Mouse (Mus musculus) heart, embryonic 12.5 days (tissue): ENCODE measurements around the gene Dmc1. TPM values are rescaled to one million over a fixed set of nuclear protein-coding genes. Genes with fewer than 3 reads are reported as not detected.

Experiments
- ATAC-seq: fragments of 200-750 bp; cut with Nextera tagmentation; 2 replicates; pipeline ENCODE4 v1.8.0; 2017; ENCODE audit warnings: moderate TSS enrichment, moderate library complexity; ENCODE audit not compliant: insufficient number of reproducible peaks, low FRiP score
- H3K27ac ChIP-seq: fragments of 300-500 bp; sonication (generic); 2 replicates; pipeline ENCODE4 v1.5.1; 2016; ENCODE audit warnings: mild to moderate bottlenecking, moderate library complexity; ENCODE audit not compliant: poor library complexity, severe bottlenecking
- H3K27me3 ChIP-seq: fragments of 300-500 bp; sonication (generic); replicated peaks from 2 replicates; pipeline ENCODE4 v1.6.1; 2016; ENCODE audit warnings: mild to moderate bottlenecking, moderate library complexity
- H3K36me3 ChIP-seq: fragments of 300-500 bp; sonication (generic); 2 replicates; pipeline ENCODE4 v1.6.1; 2016; ENCODE audit warnings: mild to moderate bottlenecking, moderate library complexity
- H3K4me1 ChIP-seq: fragments of 300-500 bp; sonication (generic); replicated peaks from 2 replicates; pipeline ENCODE4 v1.6.1; 2016; ENCODE audit warnings: mild to moderate bottlenecking
- H3K4me2 ChIP-seq: fragments of 300-500 bp; sonication (generic); 2 replicates; pipeline ENCODE4 v1.6.1; 2016; ENCODE audit warnings: mild to moderate bottlenecking, moderate library complexity
- H3K4me3 ChIP-seq: fragments of 300-500 bp; sonication (generic); 2 replicates; pipeline ENCODE4 v1.5.1; 2016; ENCODE audit warnings: mild to moderate bottlenecking
- H3K9ac ChIP-seq: fragments of 300-500 bp; sonication (generic); 2 replicates; pipeline ENCODE4 v1.6.1; 2016; ENCODE audit warnings: mild to moderate bottlenecking, moderate library complexity
- H3K9me3 ChIP-seq: fragments of 300-500 bp; sonication (generic); replicated peaks from 2 replicates; pipeline ENCODE4 v1.6.1; 2016; ENCODE audit warnings: mild to moderate bottlenecking, moderate library complexity
- WGBS: fragments of 180-500 bp; shearing (Covaris S2); methylation state at CpG from one replicate; pipeline ENCODE4 v1.1.7; 2016; 5-methylcytosine and 5-hydroxymethylcytosine counted together
- polyA plus RNA-seq: library from polyadenylated mRNA; unstranded; fragments of >200 nt; fragmentation: Nextera tagmentation; extraction: Ambion mirVana; gene quantifications from 2 replicates; pipeline ENCODE4 v1.2.1, GENCODE M21; 2016

Dmc1 gene
- polyA plus RNA-seq, 1 experiment from 2014 or later: 1.8 TPM

- Histone ChIP-seq H3K9me3 (no peaks in the 10 kb centered on the region), H3K27me3 (no peaks in the 10 kb centered on the region), H3K4me2 (no peak overlapping the region), H3K36me3 (peaks cover 86% of the 10 kb centered on the region), H3K4me3 (no peak overlapping the region), H3K27ac (no peak overlapping the region), H3K4me1 (no peaks in the 10 kb centered on the region), H3K9ac (no peak overlapping the region)
- WGBS: 74% methylated on average over 5 of the region's 5 CpGs
- no peak for ATAC-seq
Measured at GRCm38 (mm10) chr15:79527991-79528639, 76.8 kb downstream of the Dmc1 start.

GRCm38 (mm10) chr15:79527192-79527591 is 77.7 kb downstream of the Dmc1 start:
- Histone ChIP-seq H3K4me1 (no peaks in the 10 kb centered on the region), H3K27ac (no peak overlapping the region), H3K9ac (no peak overlapping the region), H3K27me3 (no peaks in the 10 kb centered on the region), H3K4me2 (no peak overlapping the region), H3K9me3 (no peaks in the 10 kb centered on the region), H3K36me3 (peaks cover 86% of the 10 kb centered on the region), H3K4me3 (no peak overlapping the region)
- WGBS: 81% methylated on average over 4 of the region's 4 CpGs
- ATAC-seq: no peak

GRCm38 (mm10) chr15:79525979-79526768 is 78.7 kb downstream of the Dmc1 start:
- H3K27me3 ChIP-seq: no peaks in the 10 kb centered on the region
- peaks cover 77% of the 10 kb centered on the region for H3K36me3 ChIP-seq
- H3K9ac ChIP-seq: no peak overlapping the region
- H3K4me2 ChIP-seq: no peak overlapping the region
- H3K27ac ChIP-seq: no peak overlapping the region
- H3K4me1 ChIP-seq: no peaks in the 10 kb centered on the region
- H3K4me3 ChIP-seq: no peak overlapping the region
- H3K9me3 ChIP-seq: no peaks in the 10 kb centered on the region
- WGBS: 60% methylated on average over 9 of the region's 9 CpGs
- ATAC-seq: no peak

GRCm38 (mm10) chr15:79525564-79525963 is 79.3 kb downstream of the Dmc1 start:
- no peaks in the 10 kb centered on the region for H3K9me3 ChIP-seq
- H3K4me1 ChIP-seq: no peaks in the 10 kb centered on the region
- no peak overlapping the region for H3K4me3 ChIP-seq
- H3K27me3 ChIP-seq: no peaks in the 10 kb centered on the region
- no peak overlapping the region for H3K4me2 ChIP-seq
- H3K36me3 ChIP-seq: peaks cover 71% of the 10 kb centered on the region
- H3K27ac ChIP-seq: no peak overlapping the region
- no peak for ATAC-seq
- H3K9ac ChIP-seq: no peak overlapping the region
- WGBS: 81% methylated on average over 5 of the region's 5 CpGs

GRCm38 (mm10) chr15:79519400-79520220 is 85.3 kb downstream of the Dmc1 start:
- Histone ChIP-seq H3K4me2 (no peak overlapping the region), H3K9me3 (no peaks in the 10 kb centered on the region), H3K36me3 (peaks cover 22% of the 10 kb centered on the region), H3K27ac (no peak overlapping the region), H3K9ac (no peak overlapping the region), H3K4me1 (peaks cover 27% of the 10 kb centered on the region), H3K27me3 (peaks cover 13% of the 10 kb centered on the region), H3K4me3 (no peak overlapping the region)
- 46% methylated on average over 16 of the region's 16 CpGs for WGBS
- ATAC-seq: no peak

GRCm38 (mm10) chr15:79518571-79518970 is 86.3 kb downstream of the Dmc1 start:
- Histone ChIP-seq H3K27me3 (peaks cover 23% of the 10 kb centered on the region), H3K36me3 (peaks cover 13% of the 10 kb centered on the region), H3K9me3 (no peaks in the 10 kb centered on the region), H3K4me3 (no peak overlapping the region), H3K4me2 (no peak overlapping the region), H3K27ac (no peak overlapping the region), H3K4me1 (peaks cover 27% of the 10 kb centered on the region), H3K9ac (no peak overlapping the region)
- 89% methylated on average over 3 of the region's 3 CpGs for WGBS
- ATAC-seq: no peak

GRCm38 (mm10) chr15:79517710-79518109 is 87.2 kb downstream of the Dmc1 start:
- Histone ChIP-seq H3K27me3 (peaks cover 32% of the 10 kb centered on the region), H3K27ac (no peak overlapping the region), H3K4me3 (peak overlapping the region; percentile 68; the same call in 1 of the 2 replicates), H3K4me1 (peaks cover 27% of the 10 kb centered on the region), H3K4me2 (peak overlapping the region; percentile 94), H3K9me3 (no peaks in the 10 kb centered on the region), H3K36me3 (peaks cover 4% of the 10 kb centered on the region), H3K9ac (no peak overlapping the region)
- ATAC-seq: no peak
- 71% methylated on average over 4 of the region's 4 CpGs for WGBS

GRCm38 (mm10) chr15:79516171-79517096 is 88.5 kb downstream of the Dmc1 start, which contains the start of gene Kdelr3:
Gene Kdelr3, plus strand, starts transcription at chr15:79516411.
- under 1% methylated on average over 67 of the region's 71 CpGs for WGBS
- Histone ChIP-seq H3K27ac (no peak within 1 kb of the TSS), H3K9ac (peak within 1 kb of the TSS; percentile 77), H3K9me3 (no peaks in the 10 kb centered on the region), H3K4me1 (peaks cover 32% of the 10 kb centered on the region), H3K4me3 (peak within 1 kb of the TSS; percentile 68), H3K4me2 (peak within 1 kb of the TSS; percentile 94), H3K27me3 (peaks cover 40% of the 10 kb centered on the region), H3K36me3 (no peaks in the 10 kb centered on the region)
- peak; percentile 75 for ATAC-seq

- Histone ChIP-seq H3K27ac (no peak overlapping the region), H3K4me3 (no peak overlapping the region), H3K9me3 (no peaks in the 10 kb centered on the region), H3K9ac (no peak overlapping the region), H3K36me3 (no peaks in the 10 kb centered on the region), H3K4me2 (no peak overlapping the region), H3K4me1 (peaks cover 40% of the 10 kb centered on the region), H3K27me3 (peaks cover 59% of the 10 kb centered on the region)
- whole genome bisulfite sequencing: 11% methylated on average over 9 of the region's 9 CpGs
- ATAC-seq: no peak
Measured at GRCm38 (mm10) chr15:79513940-79514339, 91.0 kb downstream of the Dmc1 start.

GRCm38 (mm10) chr15:79511553-79512320 is 93.2 kb downstream of the Dmc1 start:
- H3K4me3 ChIP-seq: peak overlapping the region; percentile 51
- ATAC-seq: peak; percentile 44; the same call in 1 of the 2 replicates
- no peak overlapping the region for H3K27ac ChIP-seq
- peaks cover 30% of the 10 kb centered on the region for H3K4me1 ChIP-seq
- H3K36me3 ChIP-seq: no peaks in the 10 kb centered on the region
- peak overlapping the region; percentile 48 for H3K9ac ChIP-seq
- H3K27me3 ChIP-seq: peaks cover 81% of the 10 kb centered on the region
- WGBS: 2% methylated on average over 61 of the region's 61 CpGs
- H3K4me2 ChIP-seq: peak overlapping the region; percentile 83
- no peaks in the 10 kb centered on the region for H3K9me3 ChIP-seq
